Mouse (Mus musculus) cerebellum, adult 2 months (tissue): Measurements from ENCODE around the gene Tax1bp1. TPM values are rescaled to one million over a fixed set of nuclear protein-coding genes. Genes with fewer than 3 reads are reported as not detected.

Experiments
- DNase-seq, 2 experiments: peaks; one replicate each; pipeline ENCODE4 v3.0.0; 2021
- H3K27ac ChIP-seq: fragments of 200-500 bp; 2 replicates; pipeline ENCODE4 v1.5.1; 2012; ENCODE audit warnings: low read length, control low read depth, inconsistent platforms; ENCODE audit not compliant: insufficient read depth
- H3K27me3 ChIP-seq: fragments of 200-500 bp; 2 replicates; pipeline ENCODE4 v1.6.1; 2012; ENCODE audit warnings: inconsistent platforms, mild to moderate bottlenecking, low read length, moderate library complexity; ENCODE audit not compliant: control insufficient read depth, insufficient read depth
- H3K4me1 ChIP-seq: fragments of 200-500 bp; 2 replicates; pipeline ENCODE4 v1.6.1; 2011; ENCODE audit warnings: low read length; ENCODE audit not compliant: control insufficient read depth, insufficient read depth
- H3K4me3 ChIP-seq: fragments of 200-500 bp; replicated peaks from 2 replicates; pipeline ENCODE3; 2011; ENCODE audit warnings: mild to moderate bottlenecking, low read depth, low read length, control low read depth; ENCODE audit not compliant: insufficient read depth
- CTCF ChIP-seq: fragments of 200-500 bp; IDR thresholded peaks from 2 replicates; pipeline ENCODE4 v1.5.1; 2011; ENCODE audit warnings: low read depth, mild to moderate bottlenecking, control low read depth, low read length, moderate library complexity, borderline replicate concordance; ENCODE audit not compliant: insufficient read depth
- POLR2A ChIP-seq: fragments of 200-500 bp; IDR thresholded peaks from 2 replicates; pipeline ENCODE4 v1.6.1; 2011; ENCODE audit warnings: low read length, control low read depth, borderline replicate concordance; ENCODE audit not compliant: insufficient read depth
- WGBS: fragments of 180-500 bp; shearing (Covaris S2); methylation state at CpG from one replicate; pipeline ENCODE4 v1.1.7; 2018; 5-methylcytosine and 5-hydroxymethylcytosine counted together
- polyA plus RNA-seq: library from polyadenylated mRNA; depleted of rRNA; stranded (reverse); fragments of >200 nt; gene quantifications from 2 replicates; pipeline ENCODE4 v1.2.3, GENCODE M21; 2012

Gene Tax1bp1
- polyA plus RNA-seq, 1 experiment: 90.6 TPM

DNA sequence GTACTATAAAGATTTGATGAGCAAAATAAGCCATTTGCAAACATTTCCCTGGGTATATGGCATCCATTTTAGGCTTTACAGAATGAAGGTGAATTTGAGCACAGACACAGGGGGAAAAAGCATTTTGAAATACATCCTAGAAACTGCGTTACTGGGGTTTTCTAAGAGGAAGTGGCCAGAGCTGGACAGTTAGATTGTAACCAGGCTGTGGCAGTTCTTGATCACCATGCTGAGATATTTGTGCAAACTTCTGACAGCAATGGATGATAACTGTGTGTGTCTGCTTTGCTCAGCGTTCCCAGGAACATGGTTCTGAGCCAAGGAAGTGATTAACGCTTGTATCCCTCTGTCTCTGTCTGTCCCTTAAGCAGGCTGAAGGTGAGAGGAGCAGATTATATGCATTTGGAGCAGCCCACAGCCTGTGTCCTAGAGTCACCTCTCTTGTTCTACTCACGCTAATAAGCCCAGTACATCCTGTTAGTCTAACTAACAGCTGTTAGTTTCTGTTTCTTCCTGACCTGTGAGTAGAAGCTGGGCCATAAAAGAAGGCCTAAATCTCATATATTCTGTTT lies 15.5 kb upstream of the Tax1bp1 start:
- Histone ChIP-seq H3K4me1 (no peaks in the 10 kb centered on the region), H3K27me3 (no peaks in the 10 kb centered on the region), H3K27ac (no peak overlapping the region), H3K4me3 (no peak overlapping the region)
- 49% methylated on average over 4 of the region's 4 CpGs for WGBS
- no peak for TF ChIP-seq POLR2A
- no peak for TF ChIP-seq CTCF
- DNase-seq: no peak

DNA sequence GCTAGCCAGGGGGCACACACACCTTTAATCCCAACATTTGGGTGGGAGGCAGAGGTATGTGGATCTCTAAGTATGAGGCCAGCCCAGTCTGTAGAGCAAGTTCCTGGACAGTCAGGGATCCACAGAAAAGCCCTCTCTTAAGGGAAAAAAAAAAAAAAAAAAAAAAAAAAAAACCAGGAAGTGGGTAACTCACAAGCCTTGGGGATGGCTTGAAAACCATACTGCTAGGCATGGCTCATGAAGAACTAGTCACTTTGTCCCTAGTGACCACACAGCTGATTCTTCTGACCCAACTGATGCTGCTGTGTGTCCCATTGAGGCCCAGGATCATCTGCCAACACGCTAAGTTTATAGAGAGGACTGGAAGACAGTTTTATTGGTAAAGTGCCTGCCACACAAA lies 14.5 kb upstream of the Tax1bp1 start:
- DNase-seq: no peak
- H3K27ac ChIP-seq: no peak overlapping the region
- no peaks in the 10 kb centered on the region for H3K27me3 ChIP-seq
- 83% methylated on average over 1 of the region's 1 CpGs for WGBS
- no peak for TF ChIP-seq CTCF
- H3K4me1 ChIP-seq: no peaks in the 10 kb centered on the region
- H3K4me3 ChIP-seq: no peak overlapping the region

DNA sequence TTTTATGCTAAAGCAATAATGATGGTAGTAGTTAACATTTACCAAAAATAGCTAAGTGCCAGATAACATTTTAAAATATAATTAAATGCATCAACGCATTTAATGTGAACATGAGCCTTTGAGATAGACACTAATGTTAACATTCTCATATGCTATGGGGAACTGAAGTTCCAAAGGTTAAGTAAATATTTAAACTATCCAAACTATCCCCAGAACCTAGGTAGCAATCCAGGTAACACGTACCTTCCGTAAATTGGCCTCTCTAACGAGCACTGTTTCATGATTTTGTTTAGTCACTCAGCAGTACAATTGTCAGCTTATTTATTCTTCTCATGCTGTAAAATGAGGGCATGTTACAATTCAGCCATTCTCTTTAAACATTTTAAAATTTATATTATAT lies 13.6 kb upstream of the Tax1bp1 start:
- no peak for DNase-seq
- Histone ChIP-seq H3K4me3 (no peak overlapping the region), H3K27me3 (no peaks in the 10 kb centered on the region), H3K4me1 (no peaks in the 10 kb centered on the region), H3K27ac (no peak overlapping the region)
- TF ChIP-seq POLR2A (no peak), CTCF (no peak)
- WGBS: 96% methylated on average over 4 of the region's 4 CpGs

DNA sequence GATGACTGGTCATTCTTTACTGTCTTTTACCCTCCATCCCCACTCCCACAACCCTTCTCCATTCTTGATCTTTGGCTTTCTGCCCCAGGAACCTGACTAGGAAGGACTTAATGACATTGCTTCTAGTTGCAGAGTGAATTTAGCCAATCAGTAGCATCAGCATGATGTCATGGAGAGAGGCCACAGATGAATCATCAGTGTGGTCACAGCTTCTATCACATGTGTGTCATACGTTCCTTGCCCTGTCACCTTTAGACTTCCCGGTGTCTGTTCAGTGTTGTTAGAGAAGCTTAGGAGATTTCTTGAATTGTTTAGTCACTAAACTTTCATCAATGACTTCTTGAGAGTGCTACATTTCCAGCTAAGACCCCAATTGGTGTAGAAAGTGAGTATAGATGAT lies 10.3 kb upstream of the Tax1bp1 start:
- no peak for TF ChIP-seq CTCF
- no peak for TF ChIP-seq POLR2A
- DNase-seq: no peak
- Histone ChIP-seq H3K27me3 (no peaks in the 10 kb centered on the region), H3K4me1 (no peaks in the 10 kb centered on the region), H3K4me3 (no peak overlapping the region), H3K27ac (no peak overlapping the region)
- WGBS: 82% methylated on average over 2 of the region's 2 CpGs

DNA sequence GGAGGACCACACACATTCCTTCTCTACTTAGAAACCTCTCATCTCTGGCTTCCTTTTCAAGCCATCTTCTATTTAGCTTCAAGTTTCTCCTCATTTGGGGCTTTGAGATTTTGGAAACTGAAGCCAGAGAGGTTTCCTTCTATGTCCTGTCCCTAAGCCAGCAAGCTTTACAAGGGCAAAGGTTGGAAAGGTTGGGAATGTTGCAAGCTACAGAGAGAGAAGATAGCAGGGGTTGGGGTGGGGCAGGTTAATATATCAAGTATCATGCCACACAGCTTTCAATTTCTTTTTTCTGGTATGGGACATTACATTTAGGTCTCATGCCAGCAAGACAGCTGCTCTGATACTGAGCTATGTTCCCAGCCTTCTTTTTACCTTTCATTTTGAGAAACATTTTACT lies 8.2 kb upstream of the Tax1bp1 start:
- no peaks in the 10 kb centered on the region for H3K27me3 ChIP-seq
- no peak overlapping the region for H3K4me3 ChIP-seq
- H3K4me1 ChIP-seq: no peaks in the 10 kb centered on the region
- TF ChIP-seq POLR2A: no peak
- no peak for TF ChIP-seq CTCF
- no peak overlapping the region for H3K27ac ChIP-seq
- DNase-seq: no peak

DNA sequence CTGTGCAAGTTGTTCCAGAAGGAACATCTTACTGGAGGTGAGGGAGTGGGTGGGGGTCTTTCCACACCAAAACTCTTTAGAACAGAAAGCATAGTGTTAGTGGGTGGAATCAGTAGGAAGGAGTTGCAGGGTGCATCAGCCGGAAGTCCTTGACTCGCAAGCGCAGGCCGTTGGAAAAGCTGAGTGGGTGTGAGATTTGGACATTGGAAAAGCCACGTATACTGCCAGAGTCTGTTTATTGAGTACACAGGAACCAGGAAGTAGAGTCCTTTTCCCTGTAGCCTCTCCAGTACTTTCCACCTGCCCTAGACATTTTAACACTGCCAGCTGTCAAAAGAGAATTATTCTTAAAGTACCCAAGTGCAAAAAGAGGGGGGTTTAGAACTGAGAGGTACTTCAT lies 5.7 kb upstream of the Tax1bp1 start:
- 89% methylated on average over 5 of the region's 5 CpGs for WGBS
- DNase-seq: no peak
- no peak for TF ChIP-seq CTCF
- TF ChIP-seq POLR2A: no peak

DNA sequence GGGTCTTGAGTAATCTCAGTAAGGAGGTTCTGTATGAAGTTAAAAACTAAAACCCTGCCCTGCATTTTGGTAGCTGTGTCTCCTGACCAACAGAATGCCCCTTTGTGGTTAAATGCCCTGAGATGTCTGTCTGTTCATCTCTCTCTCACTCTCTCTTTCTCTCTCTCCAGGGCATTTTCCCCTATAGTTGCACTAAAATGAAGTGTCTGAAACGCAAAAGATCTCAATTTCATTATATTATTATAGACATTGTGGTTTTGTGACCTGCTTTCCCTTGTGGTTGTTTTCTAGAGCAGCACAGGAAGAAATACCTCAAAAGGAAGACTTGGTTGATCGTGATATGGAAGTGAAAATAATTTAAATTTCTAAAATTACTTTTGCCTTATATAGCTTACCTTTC lies 966 bp upstream of the Tax1bp1 start:
- Histone ChIP-seq H3K27me3 (no peaks in the 10 kb centered on the region), H3K27ac (no peak overlapping the region), H3K4me1 (no peaks in the 10 kb centered on the region), H3K4me3 (no peak overlapping the region)
- no peak for TF ChIP-seq CTCF
- TF ChIP-seq POLR2A: no peak
- 86% methylated on average over 2 of the region's 2 CpGs for WGBS
- DNase-seq: no peak

More for the DNA sequence above, 5.7 kb upstream of the Tax1bp1 start:
- no peak overlapping the region for H3K4me3 ChIP-seq
- H3K27me3 ChIP-seq: no peaks in the 10 kb centered on the region
- no peak overlapping the region for H3K27ac ChIP-seq
- H3K4me1 ChIP-seq: no peaks in the 10 kb centered on the region

DNA sequence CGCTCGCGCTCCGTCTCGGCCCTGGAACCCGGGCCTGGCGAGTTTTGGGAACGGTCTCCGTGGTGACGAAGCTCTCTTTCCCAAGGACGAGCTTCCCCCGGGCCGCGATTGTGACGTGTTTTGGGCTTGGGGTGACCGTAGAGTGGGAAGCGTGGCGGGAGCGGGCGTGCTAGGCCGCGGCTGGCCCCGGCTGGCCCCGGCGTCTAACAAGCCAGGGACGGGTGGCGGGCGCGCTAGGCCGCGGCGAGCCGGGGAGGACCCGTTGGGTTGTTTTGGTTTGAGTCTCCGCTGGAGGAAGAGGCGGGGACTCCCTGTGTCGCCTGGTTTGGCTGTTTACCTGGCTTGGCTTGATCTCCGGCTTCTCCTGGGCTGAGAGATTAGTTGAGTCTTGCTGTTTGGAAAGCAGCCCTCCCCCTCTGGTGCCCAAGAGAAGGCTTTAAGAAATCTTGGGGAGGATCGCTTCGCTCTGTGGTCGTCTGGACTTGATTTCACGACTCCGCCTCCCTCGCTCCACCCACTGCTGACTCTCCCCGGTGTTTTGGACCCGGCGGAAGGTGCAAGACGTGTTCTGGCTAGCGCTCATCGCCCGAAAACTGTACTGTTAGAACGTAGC lies 474 bp downstream of the Tax1bp1 start:
- WGBS: 1% methylated on average over 52 of the region's 52 CpGs

More for the DNA sequence above, 474 bp downstream of the Tax1bp1 start:
- no peaks in the 10 kb centered on the region for H3K4me1 ChIP-seq
- H3K27ac ChIP-seq: peak overlapping the region; percentile 95
- no peaks in the 10 kb centered on the region for H3K27me3 ChIP-seq
- TF ChIP-seq CTCF: no peak
- no peak for TF ChIP-seq POLR2A
- peak in 1 of 2 experiments; percentile 70 for DNase-seq
- H3K4me3 ChIP-seq: peak overlapping the region; percentile 94
